Mouse (Mus musculus): ENCODE measurements at regions not wholly inside any gene's neighbourhood (a gene's known extent, or its start where the extent isn't known, plus 50 kb on each side); places are given as distances from the start of the nearest gene placed in this dataset.

DNA sequence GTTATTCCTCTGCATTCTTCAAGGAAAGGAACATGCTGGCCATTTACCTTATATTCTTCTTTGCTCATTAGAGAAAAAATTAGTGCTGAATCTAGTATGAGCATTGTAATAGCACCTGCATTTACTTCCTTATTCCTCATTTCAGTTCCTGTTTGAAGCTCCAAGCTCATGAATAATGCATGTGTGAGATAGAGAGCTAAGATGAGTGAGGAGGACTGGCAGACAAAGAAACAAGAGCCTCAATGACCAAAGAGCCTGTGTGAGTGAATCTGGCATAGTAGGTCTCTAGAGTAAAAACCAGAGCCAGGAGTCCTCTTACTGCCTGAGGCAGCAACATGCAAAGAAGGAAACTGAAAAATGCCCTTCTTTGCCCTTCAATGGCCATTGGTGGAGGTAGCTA, 365.4 kb upstream of the Adgrl4 start:
- TF ChIP-seq CTCF (IDR thresholded peaks at IDR 0.05) (no peak), EP300 (IDR thresholded peaks at IDR 0.05) (no peak)

All from lung, postnatal 0 days (tissue).